Mouse (Mus musculus) adrenal gland, postnatal 4 days (tissue): ENCODE measurements around the gene Jarid2. TPM values are rescaled to one million over a fixed set of nuclear protein-coding genes. Genes with fewer than 3 reads are reported as not detected.
"Not testable (repeated sequence)": the region's sequence is repeated elsewhere in the genome, so short reads cannot be mapped to it uniquely, and the experiment has no call there.

Experiments
- DNase-seq, 2 experiments: peaks; one replicate each; pipeline ENCODE4 v3.0.0; 2021 to 2022; ENCODE audit warnings: low spot score in 2 of 2, mixed read lengths in 2 of 2
- long read RNA-seq, 2 experiments: library from polyadenylated mRNA; stranded (forward); transcript quantifications; one replicate each; pipeline ENCODE4 v2.0.0; 2021
- total RNA-seq, 2 experiments: library from RNA; stranded (reverse); gene quantifications; 2 replicates each; pipeline ENCODE4 v1.2.3; 2021

The Jarid2 gene
- total RNA-seq = 10 to 100 TPM; 63.5 to 72.7 TPM
- long read RNA-seq, experiment 1, partial matches to known transcripts = 1 of 108 reads
- long read RNA-seq, experiment 1, other reads (novel, unspliced or antisense) = 107 of 108 reads
- long read RNA-seq, experiment 2, full-length matches to known transcripts = 7 of 257 reads
- long read RNA-seq, experiment 2, partial matches to known transcripts = 22 of 257 reads
- long read RNA-seq, experiment 2, other reads (novel, unspliced or antisense) = 228 of 257 reads

DNA sequence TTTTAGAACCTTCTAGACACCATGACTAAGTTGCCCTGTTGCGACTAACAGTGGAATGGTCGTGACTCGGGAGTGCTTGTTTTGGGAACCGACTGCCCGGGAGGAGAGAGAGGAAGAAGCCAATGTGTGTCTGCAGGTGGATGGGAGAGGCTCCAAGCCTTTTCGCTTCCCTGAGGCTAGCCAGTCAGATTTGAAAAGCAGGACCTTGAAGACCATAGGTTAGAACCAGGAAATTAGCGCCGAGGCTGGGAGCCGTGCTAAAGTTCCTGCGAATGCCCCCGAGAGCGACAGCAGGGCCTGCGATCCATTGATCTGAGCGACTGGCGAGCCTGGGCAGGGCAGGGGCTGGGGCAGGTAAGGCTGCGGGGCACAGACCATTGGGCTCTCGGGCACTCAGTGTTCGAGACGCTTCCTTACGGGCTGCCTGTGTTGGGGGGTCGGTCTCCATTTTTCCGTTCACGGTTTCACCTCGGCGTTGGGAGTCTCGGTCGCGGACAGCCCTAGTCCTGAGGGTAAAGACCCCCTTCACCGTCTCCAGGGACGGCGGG, at the start of gene Jarid2:
Gene Jarid2, plus strand, starts transcription at position 51 of the 548 bp plus-strand sequence.
- DNase-seq = peak; percentile 4 to 9

DNA sequence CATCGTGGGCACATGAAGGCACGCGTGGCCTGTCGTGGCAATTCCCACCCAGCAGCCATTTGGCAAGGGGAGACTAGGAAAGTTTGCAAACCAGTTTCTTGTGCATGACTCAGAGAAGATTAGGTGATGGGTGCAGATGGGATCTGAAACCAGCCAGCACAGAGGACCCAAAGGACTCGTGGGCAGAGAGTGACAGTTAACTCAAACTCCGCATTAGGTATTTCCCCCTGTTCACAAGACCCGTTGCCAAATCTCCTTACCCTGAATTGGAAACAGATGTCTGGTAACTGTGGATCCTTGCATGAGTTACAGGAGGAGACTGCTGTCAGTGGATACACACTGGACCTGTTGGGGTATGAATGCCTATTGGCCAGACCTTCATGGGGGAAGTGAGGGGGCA, 48.2 kb upstream of the Jarid2 start:
- DNase-seq = no peak

DNA sequence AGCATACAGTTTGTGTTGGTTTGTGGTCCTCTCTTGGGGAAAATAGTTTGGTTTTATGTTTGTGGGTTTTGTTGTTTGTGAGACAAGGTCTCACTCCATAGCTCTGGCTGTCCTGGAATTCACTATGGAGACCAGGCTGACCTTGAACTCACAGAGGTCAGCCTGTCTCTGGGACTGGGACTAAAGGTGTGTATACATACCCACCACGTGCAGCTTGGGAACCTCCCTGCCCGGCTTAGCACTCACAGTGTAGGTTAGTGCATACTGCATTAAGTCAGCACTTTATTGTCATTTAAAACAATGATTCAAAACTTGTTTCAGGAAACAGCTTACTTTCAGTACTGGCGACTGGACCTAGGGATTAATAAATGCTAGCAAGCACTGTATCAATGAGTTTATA, 41.1 kb upstream of the Jarid2 start:
- DNase-seq = no peak

DNA sequence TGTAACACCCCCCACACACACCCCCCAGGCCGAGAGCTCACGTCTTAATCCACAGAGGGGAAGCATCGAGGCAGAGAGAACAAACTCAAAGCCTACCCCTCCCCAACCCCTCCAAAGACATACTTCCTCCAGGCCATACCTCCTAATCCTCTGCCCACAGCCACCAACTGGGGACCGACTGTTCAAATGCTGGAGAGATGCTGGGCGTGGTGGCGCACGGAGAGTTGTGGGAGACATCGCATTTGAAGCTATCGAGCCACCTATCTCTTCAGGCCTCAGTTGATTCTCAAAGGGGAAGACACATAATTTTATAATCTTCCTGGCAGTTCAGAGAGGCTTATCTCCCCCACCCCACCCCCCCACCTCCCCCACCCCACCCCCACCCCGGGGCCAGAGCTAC, 31.6 kb upstream of the Jarid2 start:
- no peak for DNase-seq

DNA sequence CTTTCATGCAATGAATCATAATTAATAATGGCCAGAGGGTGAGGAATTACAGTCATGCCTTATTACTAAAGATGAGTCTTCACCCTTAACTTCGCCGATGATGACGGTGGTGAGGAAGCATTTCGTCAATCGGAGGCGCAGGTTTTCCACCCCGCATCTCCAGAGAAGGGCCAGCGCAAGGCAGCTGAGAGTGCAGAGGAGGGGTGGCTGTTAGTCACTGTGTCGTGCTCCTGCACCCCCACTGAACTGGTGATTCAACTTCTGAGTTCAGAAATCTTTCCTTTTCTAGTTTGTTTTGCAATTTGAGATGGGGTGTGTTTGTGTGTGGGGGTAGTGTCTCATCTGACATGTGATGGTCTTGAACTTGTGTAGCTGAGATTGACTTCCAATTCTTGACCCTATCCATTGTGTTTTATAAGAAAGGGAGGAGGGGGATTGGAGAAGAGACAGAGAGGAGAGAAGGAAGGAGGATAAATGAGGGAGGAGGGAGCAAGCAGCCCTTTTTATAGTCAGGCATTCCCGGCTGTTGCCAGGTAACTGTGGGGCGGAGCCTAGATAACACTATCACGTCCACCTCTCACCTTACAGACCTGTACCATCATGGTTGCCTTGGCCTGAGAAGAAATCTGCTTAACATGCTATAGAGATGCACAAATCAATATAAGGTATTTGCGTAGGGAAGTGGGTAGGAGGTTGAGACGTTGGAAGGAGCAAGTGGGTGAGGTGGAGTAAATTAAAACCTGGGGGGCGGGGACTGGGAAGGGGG, 25.1 kb upstream of the Jarid2 start:
- no peak for DNase-seq

DNA sequence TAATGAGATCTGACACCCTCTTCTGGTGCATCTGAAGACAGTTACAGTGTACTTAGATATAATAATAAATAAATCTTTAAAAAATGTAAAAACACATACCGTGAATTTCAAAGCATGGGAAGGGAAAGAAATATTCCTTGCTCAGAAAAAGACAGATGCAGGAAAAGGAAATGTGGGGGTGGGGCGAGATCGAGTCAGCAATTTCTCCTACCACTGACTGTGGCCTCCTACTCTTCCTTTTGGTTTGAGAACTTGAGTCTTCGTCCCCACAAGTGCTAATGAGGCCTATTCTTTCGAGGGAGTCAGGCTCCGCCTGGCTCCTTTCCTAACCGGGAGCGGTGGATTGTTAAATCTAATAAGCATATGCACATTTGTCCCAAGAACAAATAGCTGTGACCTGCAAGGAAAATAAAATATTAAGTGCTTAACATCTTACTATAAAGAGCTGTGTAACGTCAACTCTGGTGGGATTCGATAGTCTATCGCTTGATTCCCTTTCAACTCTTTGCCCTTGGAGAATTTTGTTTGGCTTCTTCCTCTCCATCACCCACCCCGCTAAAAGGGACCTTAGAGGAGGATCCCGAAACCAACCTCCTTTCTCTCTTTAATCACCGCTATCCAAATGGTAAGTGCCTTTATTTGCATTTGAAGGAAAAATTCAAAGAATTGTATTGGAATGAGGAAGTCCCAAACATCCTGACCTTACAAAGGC, 24.1 kb upstream of the Jarid2 start:
- DNase-seq = no peak

DNA sequence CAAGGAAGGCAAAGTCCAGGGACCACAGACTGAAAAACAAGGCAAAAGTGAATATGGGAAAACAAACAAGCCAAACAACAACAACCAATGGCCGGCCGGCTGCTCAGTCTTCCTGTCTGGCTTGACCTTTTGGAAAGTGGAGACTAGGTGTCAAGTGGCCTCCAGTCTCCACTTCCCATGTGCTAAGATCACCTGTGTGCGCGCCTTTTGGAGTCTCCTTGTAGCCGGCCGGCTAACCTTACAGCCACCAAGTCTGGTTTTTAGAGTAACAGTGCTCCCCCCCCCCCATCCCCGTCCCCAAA, 23.6 kb upstream of the Jarid2 start:
- DNase-seq = no peak

DNA sequence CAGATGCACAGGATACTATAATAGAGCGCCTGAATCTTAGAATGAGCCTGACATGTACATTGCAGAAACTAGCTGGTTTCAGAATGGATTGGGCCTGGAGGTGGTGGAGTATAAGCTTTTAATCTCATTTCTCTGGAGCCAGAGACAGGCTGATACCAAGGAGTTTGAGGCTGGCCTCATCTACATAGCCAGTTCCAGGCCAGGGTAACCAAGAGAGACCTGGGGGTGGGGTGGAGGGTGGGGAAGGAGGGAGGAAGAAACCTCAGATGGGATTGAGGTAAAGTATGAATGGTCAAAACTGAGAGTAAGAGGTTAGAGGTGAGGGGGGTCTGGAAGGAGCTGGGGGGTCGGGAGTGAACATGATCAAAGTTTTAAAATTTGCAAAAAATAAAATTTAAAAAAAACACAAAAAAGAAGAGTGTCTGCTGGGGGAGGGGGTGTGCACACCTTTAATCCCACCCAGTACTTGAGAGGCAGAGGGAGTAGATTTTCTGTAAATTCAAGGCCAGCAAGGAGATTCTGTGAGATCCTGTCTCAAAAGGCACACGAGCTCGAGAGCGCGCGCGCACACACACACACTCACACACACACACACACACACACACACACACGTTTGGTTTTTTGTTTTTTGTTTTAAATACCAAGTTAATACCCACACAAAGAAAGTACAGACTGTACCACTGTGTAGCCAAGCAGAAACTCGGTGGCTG, 22.9 kb upstream of the Jarid2 start:
- no peak for DNase-seq

DNA sequence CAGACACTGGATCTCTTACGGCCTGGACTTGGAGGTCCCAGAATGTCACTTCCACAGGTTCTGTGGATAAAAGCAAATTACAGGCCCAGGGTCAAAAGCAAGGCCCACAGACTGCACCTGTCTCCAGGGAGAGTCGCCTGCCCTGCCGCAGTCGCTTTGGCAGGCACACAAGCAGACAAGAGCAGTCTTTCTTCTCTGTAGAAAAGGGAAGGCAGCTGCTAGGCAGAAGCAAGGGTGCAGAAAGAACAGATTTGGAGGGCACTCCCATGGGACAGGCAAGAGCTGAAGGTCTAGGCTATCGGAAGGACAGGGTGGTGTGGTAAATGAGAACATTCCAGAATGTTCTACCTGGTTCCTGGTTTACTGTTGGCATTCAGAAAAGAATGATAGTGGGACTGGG, 22.1 kb upstream of the Jarid2 start:
- no peak for DNase-seq

DNA sequence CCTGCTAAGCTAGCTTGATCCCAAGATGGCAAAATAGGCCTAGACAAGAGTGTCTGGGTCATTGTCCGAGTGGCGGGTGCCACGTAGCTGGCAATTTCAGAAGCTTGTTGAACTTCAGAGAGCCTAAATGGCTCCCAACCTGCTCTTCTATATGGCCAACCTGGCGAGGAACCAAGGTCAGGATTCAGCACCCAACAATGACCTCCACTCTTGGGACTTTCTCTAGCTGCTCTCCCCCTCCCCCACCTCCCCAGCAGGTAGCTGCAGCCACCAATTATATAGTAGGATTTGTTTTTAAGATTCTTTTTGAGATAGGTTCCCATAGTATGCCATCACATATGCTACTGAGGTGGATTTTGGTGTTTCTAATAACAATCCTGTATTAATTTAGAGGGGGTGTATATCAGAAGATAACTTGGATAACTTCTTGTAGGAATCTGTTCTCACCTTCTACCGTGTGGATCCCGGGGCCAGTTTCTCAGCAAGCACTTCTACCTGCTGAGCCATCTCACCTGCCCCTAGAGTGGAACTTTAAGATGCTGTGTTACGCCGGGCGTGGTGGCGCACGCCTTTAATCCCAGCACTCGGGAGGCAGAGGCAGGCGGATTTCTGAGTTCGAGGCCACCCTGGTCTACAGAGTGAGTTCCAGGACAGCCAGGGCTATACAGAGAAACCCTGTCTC, 20.8 kb upstream of the Jarid2 start:
- DNase-seq = no peak

DNA sequence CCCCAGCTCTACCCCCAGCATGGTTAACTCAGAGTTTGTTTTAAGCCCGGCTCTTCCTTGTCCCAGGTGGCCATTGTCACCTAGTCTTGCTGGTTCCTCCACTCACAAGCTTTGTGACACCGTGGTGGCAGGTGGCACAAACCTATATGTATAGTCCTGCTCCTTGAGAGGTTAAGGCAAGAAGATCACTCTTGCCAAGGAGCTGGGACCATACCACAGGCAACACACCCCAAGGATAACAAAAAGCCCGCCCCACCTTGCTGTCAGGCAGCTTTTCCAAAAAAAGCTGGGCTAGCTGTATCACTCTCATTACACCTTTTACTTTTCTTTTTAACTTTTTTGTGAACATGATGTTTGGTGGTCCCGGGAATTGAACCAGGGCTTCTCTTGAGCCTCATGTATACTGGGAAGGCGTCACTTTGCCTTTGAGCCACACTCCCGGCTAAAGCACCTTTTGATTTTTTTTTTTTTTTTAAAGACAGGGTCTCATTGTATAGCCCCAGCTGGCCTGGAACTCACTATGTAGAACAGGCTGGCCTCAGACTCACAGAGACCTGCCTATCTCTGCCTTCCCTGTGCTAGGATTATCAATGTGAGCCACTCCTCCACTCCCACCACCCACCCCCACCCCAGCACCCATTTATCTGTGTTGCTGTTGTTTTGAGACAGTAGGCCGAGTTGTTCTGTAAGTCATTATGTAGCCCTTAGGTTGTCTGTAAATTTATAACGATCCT, 19.4 kb upstream of the Jarid2 start:
- no peak for DNase-seq

DNA sequence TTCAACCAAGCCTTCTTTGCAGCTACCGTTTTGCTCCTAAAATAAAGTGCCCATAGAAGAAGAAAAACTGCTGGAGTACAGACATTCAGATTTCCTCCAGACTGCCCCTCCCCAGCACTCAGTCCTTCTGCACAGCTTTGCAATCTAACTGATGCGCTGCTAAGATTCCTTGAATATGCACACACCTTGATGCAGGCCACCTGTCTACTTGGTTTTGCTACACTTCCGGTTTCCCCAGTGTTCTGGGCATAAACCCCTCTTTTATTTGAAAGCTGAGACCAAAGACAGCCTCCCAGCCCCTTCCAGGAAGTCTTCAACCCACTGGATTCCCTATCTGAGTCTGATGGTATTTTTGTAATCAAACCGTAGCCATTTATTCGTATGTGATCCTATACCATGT, 18.2 kb upstream of the Jarid2 start:
- no peak for DNase-seq

DNA sequence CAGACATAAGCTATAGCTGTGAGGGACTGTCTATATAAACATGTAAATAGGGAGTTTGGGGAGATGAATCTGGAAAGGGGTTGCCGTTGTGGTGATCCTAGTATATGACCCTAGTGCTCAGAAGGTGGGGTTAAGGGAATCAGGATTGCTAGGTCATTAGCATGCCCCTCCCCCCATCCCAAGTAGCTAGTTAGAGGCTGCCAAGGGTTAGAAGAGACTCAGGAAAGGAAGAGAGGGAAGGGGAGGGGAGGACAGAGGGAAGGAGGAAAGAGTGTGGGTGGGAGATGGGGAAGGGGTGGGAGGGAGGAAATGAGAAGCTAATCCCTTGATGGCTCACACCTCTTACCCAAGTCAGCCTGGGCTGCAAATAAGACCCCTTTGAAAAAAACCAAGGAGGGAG, 17.4 kb upstream of the Jarid2 start:
- no peak for DNase-seq

DNA sequence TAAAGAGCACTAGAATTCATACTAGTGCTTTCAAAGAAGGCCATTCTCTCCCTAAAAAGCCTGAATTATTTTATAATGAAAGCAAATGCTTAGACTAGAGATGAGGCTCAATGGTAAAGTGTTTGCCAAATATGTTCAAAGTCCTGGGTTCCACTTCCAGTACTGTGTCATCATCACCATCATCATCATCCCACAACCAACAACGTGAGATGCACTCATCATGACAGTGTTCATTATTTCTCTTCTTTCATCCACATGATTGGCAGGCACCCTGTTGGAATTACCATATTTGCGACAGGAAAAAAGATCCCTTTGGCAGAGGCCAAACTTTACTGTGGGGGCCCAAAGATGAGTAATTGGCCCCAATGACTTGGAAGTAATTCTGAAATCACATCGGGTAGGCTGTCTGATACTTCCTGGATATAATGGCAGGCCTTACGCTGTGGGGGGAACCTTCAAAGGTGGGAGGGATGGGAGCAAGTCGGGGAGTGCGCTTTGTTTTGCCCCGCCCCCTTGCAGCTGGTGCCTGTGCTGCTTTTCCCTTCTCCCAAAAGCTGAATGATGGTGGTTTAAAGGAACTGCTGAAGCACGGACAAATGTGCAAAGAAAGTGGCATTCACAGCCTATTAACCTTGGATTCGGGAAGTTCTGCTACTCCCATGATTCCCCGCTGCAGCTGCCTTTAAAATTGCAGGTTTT, 13.9 kb upstream of the Jarid2 start:
- no peak for DNase-seq

DNA sequence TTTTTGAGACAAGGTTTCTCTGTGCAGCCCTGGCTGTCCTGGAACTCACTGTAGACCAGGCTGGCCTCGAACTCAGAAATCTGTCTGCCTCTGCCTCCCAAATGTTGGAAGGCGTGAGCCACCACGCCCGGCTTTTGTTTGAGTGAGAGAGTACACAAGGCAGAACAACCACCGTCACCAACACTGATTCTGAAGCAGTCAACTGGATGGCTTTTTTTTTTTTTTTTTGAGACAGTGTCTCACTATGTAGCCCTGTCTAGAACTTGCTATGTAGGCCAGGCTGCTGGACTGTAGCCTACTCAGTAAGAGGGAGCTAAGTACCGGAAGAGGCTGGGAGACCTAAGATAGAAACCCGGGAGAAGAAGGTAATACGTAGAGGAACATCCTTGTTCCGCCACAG, 11.4 kb upstream of the Jarid2 start:
- no peak for DNase-seq

DNA sequence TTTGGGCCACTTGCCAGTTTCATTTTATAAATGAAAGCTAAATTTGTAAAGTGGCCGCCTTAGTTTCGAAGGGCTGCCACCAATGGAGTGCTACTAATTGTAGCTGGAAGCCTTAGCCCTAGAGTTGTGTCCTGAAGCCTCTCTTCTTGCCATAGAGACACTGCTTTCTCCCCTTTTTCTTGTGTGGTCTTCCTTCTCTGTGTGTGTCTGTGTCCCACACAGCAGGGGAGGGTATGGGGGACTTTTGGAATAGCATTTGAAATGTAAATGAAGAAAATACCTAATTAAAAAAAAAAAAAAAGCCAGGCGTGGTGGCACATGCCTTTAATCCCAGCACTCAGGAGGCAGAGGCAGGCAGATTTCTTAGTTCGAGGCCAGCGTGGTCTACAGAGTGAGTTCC, 10.8 kb upstream of the Jarid2 start:
- not testable (repeated sequence) for DNase-seq

DNA sequence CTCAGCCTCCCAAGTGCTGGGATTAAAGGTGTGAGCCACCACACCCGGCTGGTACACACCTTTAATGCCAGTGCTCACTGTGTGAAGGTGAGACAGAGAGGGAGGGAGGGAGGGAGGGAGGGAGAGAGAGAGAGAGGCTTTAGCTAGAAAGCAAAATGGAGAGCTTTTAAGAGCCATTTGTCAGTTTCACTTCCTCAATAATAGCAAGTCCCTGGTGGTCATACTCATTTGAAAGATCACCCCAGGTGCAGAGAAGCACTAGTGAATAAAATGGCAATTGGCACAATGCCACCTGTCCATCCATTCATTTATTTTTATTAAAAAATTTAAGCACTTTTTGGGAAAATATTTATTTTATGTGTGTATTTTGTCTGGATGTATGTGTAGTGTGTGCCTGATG, 9.2 kb upstream of the Jarid2 start:
- DNase-seq = no peak

DNA sequence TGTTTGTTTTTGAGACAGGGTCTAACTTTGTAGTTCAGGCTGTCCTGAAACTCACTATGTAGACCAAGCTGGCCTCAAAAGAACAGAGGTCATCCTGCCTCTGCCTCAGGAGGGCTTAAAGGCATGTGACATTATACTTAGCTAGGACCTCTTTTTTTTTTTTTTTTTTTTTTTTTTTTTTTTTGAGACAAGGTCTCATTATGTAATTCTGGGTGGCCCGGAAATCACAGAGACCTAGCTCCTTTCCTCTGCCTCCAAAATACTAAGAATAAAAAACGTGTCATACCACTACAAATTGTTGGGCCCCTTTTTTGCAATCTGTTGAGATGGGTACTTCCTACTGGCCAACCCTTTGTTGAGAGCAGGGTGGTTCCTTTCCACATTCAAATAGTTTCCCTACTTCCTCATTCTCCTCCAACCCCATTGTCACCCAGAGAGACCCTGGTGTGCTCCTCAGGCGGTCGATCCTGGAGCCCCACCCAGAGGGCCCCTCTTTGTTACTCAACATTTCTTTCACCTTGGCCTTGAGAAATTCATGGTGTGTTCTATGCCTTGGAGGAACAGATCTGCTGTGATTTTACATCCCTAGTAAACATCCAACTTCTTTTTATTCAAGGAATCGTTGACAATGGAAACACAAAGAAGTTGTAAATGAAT, 7.3 kb upstream of the Jarid2 start:
- DNase-seq = no peak

DNA sequence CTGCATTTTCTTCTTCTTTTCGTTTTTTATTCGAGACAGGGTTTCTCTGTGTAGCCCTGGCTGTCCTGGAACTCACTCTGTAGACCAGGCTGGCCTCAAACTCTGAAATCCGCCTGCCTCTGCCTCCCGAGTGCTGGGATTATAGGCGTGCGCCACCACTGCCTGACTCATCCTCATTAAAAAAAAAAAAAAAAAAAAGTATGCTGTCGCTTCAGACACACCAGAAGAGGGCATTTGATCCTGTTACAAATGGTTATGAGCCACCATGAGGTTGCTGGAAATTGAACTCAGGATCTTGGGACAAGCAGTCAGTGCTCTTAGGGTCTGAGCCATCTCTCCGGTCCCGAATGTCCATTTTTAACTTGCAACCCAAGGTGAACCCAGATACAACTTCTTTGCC, 5.8 kb upstream of the Jarid2 start:
- not testable (repeated sequence) for DNase-seq
